Mouse (Mus musculus): ENCODE data around the gene Sult6b2. TPM values are rescaled to one million over a fixed set of nuclear protein-coding genes. Genes with fewer than 3 reads are reported as not detected.

Sult6b2 gene
- polyA plus RNA-seq (2015; fragmentation: Nextera tagmentation; extraction: Ambion mirVana): 53.2 and 63.2 TPM in 2 replicates

DNA sequence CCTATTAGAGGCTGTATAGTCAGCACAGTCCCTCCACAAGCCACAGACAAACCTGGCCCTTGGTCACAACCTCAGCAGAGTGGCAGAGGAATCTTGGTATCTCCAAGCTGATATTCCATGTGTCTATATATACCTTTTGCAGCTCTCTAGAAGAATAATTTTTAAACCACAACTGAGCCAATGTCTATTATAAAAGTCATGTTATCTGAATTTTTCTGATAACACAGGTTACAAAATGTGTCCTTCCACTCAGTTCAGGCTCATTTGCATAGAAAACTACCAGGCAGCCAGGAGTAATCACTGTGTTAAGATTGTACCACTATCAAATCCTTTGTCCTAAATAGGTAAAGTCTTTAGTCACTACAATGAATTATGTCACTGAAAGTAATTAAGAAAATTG is at the start of gene Sult6b2:
Sult6b2 (minus strand) TSS at position 101 of the 400 bp plus-strand sequence.
- no peak for ATAC-seq
- no peak within 1 kb of the TSS for H3K9ac ChIP-seq (ENCODE audit: low read depth, low read length)
- peak within 1 kb of the TSS; percentile 40; the same call in 1 of the 2 replicates for H3K4me2 ChIP-seq (replicated peaks; ENCODE audit: low read depth)
- no peaks in the 10 kb centered on the region for H3K27me3 ChIP-seq (replicated peaks; ENCODE audit: control insufficient read depth, insufficient read depth, low read length)
- no peaks in the 10 kb centered on the region for H3K9me3 ChIP-seq (ENCODE audit: control insufficient read depth)
- H3K27ac ChIP-seq (ENCODE audit: low read depth, low read length): no peak within 1 kb of the TSS
- no peak within 1 kb of the TSS for H3K4me3 ChIP-seq (ENCODE audit: low read depth, low read length)
- H3K36me3 ChIP-seq (ENCODE audit: control insufficient read depth, insufficient read depth): no peaks in the 10 kb centered on the region
- 0 out of 2 replicates have a peak, but pooled peaks cover 11% of the 10 kb centered on the region for H3K4me1 ChIP-seq (replicated peaks; ENCODE audit: control insufficient read depth, insufficient read depth, low read length)
- TF ChIP-seq CTCF (IDR thresholded peaks at IDR 0.05; ENCODE audit: low read depth): no peak

DNA sequence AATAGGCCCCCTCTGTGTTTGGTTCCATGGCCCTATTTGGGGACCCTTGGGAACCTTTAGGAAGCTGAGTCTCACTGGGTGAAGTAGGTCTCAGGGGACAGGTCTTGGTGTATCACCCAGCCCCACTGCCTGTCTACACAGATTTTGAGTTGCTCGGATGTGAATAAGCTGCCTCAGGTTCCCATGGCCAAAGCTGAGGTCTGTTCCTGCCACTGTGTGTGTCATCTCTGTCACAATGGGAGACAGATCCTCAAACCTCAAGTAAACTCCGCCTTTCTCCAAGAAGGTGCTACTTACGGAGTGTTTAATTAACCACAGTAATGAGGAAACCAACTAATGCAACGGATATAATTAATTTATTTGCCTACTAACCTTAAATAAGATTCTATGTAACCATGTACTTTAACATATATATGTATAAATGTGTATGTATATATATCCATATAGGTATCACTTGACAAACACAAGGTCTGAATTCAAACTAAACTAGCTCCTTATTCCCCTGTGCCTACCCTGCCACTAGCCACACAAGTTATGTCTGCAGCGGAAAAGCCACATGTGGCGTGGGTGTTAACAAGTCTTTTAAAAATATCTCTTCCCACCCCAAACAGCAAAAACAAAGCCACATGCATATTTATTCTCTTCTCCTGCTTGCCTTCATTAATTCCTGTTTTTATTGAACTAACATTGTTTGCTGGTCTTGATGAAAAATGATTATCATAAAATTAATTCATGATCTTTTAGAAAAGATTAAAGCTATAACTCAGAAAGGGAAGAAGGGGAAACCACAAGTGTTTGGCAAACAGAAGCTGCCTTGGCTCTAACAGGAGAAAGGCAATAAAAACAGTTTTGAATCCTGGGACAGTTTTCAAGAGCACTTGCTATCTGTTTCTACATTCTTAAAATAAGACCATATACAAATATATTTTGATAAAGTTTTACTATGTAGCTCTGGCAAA is 48.4 kb upstream of the Sult6b2 start:
- Histone ChIP-seq H3K4me1 (replicated peaks; ENCODE audit: control insufficient read depth, insufficient read depth, low read length) (no peaks in the 10 kb centered on the region), H3K27me3 (replicated peaks; ENCODE audit: control insufficient read depth, insufficient read depth, low read length) (no peaks in the 10 kb centered on the region), H3K4me2 (replicated peaks; ENCODE audit: low read depth) (no peak overlapping the region), H3K4me3 (ENCODE audit: low read depth, low read length) (no peak overlapping the region), H3K27ac (ENCODE audit: low read depth, low read length) (no peak overlapping the region), H3K36me3 (ENCODE audit: control insufficient read depth, insufficient read depth) (no peaks in the 10 kb centered on the region), H3K9me3 (ENCODE audit: control insufficient read depth) (no peaks in the 10 kb centered on the region), H3K9ac (ENCODE audit: low read depth, low read length) (no peak overlapping the region)
- no peak for ATAC-seq
- WGBS: 84% methylated on average over 6 of the region's 6 CpGs
- no peak for TF ChIP-seq CTCF (IDR thresholded peaks at IDR 0.05; ENCODE audit: low read depth)

- 84% methylated on average over 8 of the region's 8 CpGs for WGBS
- no peak for ATAC-seq
- TF ChIP-seq CTCF (IDR thresholded peaks at IDR 0.05; ENCODE audit: low read depth): no peak
- H3K4me1 ChIP-seq (replicated peaks; ENCODE audit: control insufficient read depth, insufficient read depth, low read length): no peaks in the 10 kb centered on the region
- H3K27me3 ChIP-seq (replicated peaks; ENCODE audit: control insufficient read depth, insufficient read depth, low read length): no peaks in the 10 kb centered on the region
- H3K36me3 ChIP-seq (ENCODE audit: control insufficient read depth, insufficient read depth): no peaks in the 10 kb centered on the region
- no peak overlapping the region for H3K27ac ChIP-seq (ENCODE audit: low read depth, low read length)
- H3K4me3 ChIP-seq (ENCODE audit: low read depth, low read length): no peak overlapping the region
- no peak overlapping the region for H3K9ac ChIP-seq (ENCODE audit: low read depth, low read length)
- no peak overlapping the region for H3K4me2 ChIP-seq (replicated peaks; ENCODE audit: low read depth)
- H3K9me3 ChIP-seq (ENCODE audit: control insufficient read depth): no peaks in the 10 kb centered on the region
These were observed 46.1 kb upstream of the Sult6b2 start for GRCm38 (mm10) chr6:142850436-142850835.

GRCm38 (mm10) chr6:142849326-142849725 is 45.0 kb upstream of the Sult6b2 start:
- ATAC-seq: no peak
- Histone ChIP-seq H3K9me3 (ENCODE audit: control insufficient read depth) (no peaks in the 10 kb centered on the region), H3K4me1 (replicated peaks; ENCODE audit: control insufficient read depth, insufficient read depth, low read length) (no peaks in the 10 kb centered on the region), H3K4me2 (replicated peaks; ENCODE audit: low read depth) (no peak overlapping the region), H3K36me3 (ENCODE audit: control insufficient read depth, insufficient read depth) (no peaks in the 10 kb centered on the region), H3K27ac (ENCODE audit: low read depth, low read length) (no peak overlapping the region), H3K4me3 (ENCODE audit: low read depth, low read length) (no peak overlapping the region), H3K27me3 (replicated peaks; ENCODE audit: control insufficient read depth, insufficient read depth, low read length) (no peaks in the 10 kb centered on the region), H3K9ac (ENCODE audit: low read depth, low read length) (no peak overlapping the region)
- no peak for TF ChIP-seq CTCF (IDR thresholded peaks at IDR 0.05; ENCODE audit: low read depth)
- 54% methylated on average over 5 of the region's 5 CpGs for WGBS

DNA sequence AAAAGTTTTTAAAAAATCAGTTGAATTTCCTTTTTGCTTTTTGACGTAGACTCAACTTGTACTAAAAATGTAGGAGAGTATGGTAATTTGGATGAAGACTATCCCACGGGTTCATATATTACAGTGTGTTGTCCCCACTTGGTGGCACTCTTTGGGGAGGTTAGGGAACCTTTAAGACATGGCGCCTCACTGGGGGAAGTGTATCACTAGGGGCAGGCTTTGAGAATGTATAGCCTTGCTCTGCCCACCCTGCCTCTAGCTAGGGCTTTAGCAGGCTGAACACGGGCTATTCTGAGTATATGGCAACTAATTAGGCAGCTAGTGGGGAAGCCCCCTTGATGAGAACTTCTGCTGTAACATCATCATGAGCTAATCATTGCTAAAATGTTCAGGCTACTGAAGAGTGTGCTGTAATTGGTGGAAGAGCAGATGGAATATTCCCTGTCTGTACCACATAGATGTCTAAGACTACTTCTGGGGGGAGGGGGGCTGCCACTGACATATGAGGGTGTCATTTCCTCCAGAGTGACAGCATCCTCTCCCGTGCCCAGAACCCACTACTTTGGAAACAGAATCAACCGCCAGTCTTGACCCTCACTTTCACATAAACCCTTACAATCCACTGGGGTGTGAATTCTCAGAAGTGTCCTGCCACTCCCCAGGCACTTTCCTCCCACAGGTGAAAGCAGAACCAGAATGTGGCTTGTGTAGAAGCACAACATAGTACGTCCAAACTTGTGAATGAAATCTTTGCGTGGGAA is 43.8 kb upstream of the Sult6b2 start:
- Histone ChIP-seq H3K9ac (ENCODE audit: low read depth, low read length) (no peak overlapping the region), H3K27me3 (replicated peaks; ENCODE audit: control insufficient read depth, insufficient read depth, low read length) (no peaks in the 10 kb centered on the region), H3K4me1 (replicated peaks; ENCODE audit: control insufficient read depth, insufficient read depth, low read length) (no peaks in the 10 kb centered on the region), H3K27ac (ENCODE audit: low read depth, low read length) (no peak overlapping the region), H3K4me2 (replicated peaks; ENCODE audit: low read depth) (no peak overlapping the region), H3K9me3 (ENCODE audit: control insufficient read depth) (no peaks in the 10 kb centered on the region), H3K4me3 (ENCODE audit: low read depth, low read length) (no peak overlapping the region), H3K36me3 (ENCODE audit: control insufficient read depth, insufficient read depth) (no peaks in the 10 kb centered on the region)
- 81% methylated on average over 8 of the region's 8 CpGs for WGBS
- ATAC-seq: no peak
- TF ChIP-seq CTCF (IDR thresholded peaks at IDR 0.05; ENCODE audit: low read depth): no peak

DNA sequence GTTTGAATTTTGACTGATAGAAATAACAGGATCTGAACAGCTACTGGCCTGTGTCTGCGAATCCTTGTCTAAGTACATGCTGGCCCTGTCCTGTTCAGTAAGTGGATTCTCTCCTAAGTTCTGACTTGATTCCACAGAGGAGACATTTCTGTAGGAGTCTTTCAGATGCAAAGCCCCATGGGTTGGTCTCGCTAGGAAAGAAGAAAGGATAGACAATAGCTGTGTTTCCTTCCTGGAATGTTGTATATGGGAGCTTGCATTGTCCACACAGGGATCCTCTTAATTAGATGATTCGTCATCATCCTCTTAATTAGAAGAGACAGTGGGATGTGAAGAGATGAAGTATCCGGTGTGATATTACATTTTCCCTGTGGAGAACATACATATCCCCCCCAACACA is 42.6 kb upstream of the Sult6b2 start:
- H3K36me3 ChIP-seq (ENCODE audit: control insufficient read depth, insufficient read depth): no peaks in the 10 kb centered on the region
- no peak overlapping the region for H3K4me3 ChIP-seq (ENCODE audit: low read depth, low read length)
- H3K4me2 ChIP-seq (replicated peaks; ENCODE audit: low read depth): no peak overlapping the region
- 88% methylated on average over 4 of the region's 4 CpGs for WGBS
- no peak for ATAC-seq
- H3K9me3 ChIP-seq (ENCODE audit: control insufficient read depth): no peaks in the 10 kb centered on the region
- H3K27ac ChIP-seq (ENCODE audit: low read depth, low read length): no peak overlapping the region
- no peaks in the 10 kb centered on the region for H3K4me1 ChIP-seq (replicated peaks; ENCODE audit: control insufficient read depth, insufficient read depth, low read length)
- no peaks in the 10 kb centered on the region for H3K27me3 ChIP-seq (replicated peaks; ENCODE audit: control insufficient read depth, insufficient read depth, low read length)
- no peak for TF ChIP-seq CTCF (IDR thresholded peaks at IDR 0.05; ENCODE audit: low read depth)
- H3K9ac ChIP-seq (ENCODE audit: low read depth, low read length): no peak overlapping the region

Data from intestine, postnatal 0 days (tissue).